Mouse (Mus musculus): ENCODE results near the gene Rufy3. TPM values are rescaled to one million over a fixed set of nuclear protein-coding genes. Genes with fewer than 3 reads are reported as not detected.

The Rufy3 gene
- polyA plus RNA-seq, 1 experiment = 6.4 TPM

GRCm38 (mm10) chr5:88692586-88692985, 127.7 kb downstream of the Rufy3 start:
- Histone ChIP-seq H3K4me1 (ENCODE audit: control insufficient read depth, insufficient read depth, insufficient read length, low read length) (peaks cover 2% of the 10 kb centered on the region; the same call in 1 of the 2 replicates), H3K27me3 (ENCODE audit: control insufficient read depth, insufficient read depth, low read length) (no peaks in the 10 kb centered on the region), H3K36me3 (ENCODE audit: control insufficient read depth, insufficient read depth, low read length) (no peaks in the 10 kb centered on the region), H3K4me3 (ENCODE audit: low read depth, low read length) (no peak overlapping the region), H3K27ac (ENCODE audit: insufficient read depth, low read depth, low read length) (no peak overlapping the region)
- TF ChIP-seq POLR2A (IDR thresholded peaks at IDR 0.05; ENCODE audit: low read depth, low read length) (no peak), CTCF (IDR thresholded peaks at IDR 0.05; ENCODE audit: extremely low read depth, insufficient read length, insufficient replicate concordance, low read depth, low read length) (no peak)
- 93% methylated on average over 4 of the region's 4 CpGs for WGBS

GRCm38 (mm10) chr5:88693057-88693456, 128.2 kb downstream of the Rufy3 start:
- Histone ChIP-seq H3K4me1 (ENCODE audit: control insufficient read depth, insufficient read depth, insufficient read length, low read length) (peaks cover 2% of the 10 kb centered on the region; the same call in 1 of the 2 replicates), H3K27me3 (ENCODE audit: control insufficient read depth, insufficient read depth, low read length) (no peaks in the 10 kb centered on the region), H3K27ac (ENCODE audit: insufficient read depth, low read depth, low read length) (no peak overlapping the region), H3K4me3 (ENCODE audit: low read depth, low read length) (no peak overlapping the region), H3K36me3 (ENCODE audit: control insufficient read depth, insufficient read depth, low read length) (no peaks in the 10 kb centered on the region)
- TF ChIP-seq CTCF (IDR thresholded peaks at IDR 0.05; ENCODE audit: extremely low read depth, insufficient read length, insufficient replicate concordance, low read depth, low read length) (no peak), POLR2A (IDR thresholded peaks at IDR 0.05; ENCODE audit: low read depth, low read length) (no peak)

- no peak overlapping the region for H3K4me3 ChIP-seq (ENCODE audit: low read depth, low read length)
- no peaks in the 10 kb centered on the region for H3K27me3 ChIP-seq (ENCODE audit: control insufficient read depth, insufficient read depth, low read length)
- no peaks in the 10 kb centered on the region for H3K4me1 ChIP-seq (ENCODE audit: control insufficient read depth, insufficient read depth, insufficient read length, low read length)
- TF ChIP-seq CTCF (IDR thresholded peaks at IDR 0.05; ENCODE audit: extremely low read depth, insufficient read length, insufficient replicate concordance, low read depth, low read length) = no peak
- no peak for TF ChIP-seq POLR2A (IDR thresholded peaks at IDR 0.05; ENCODE audit: low read depth, low read length)
- WGBS = 78% methylated on average over 5 of the region's 5 CpGs
- no peaks in the 10 kb centered on the region for H3K36me3 ChIP-seq (ENCODE audit: control insufficient read depth, insufficient read depth, low read length)
- no peak overlapping the region for H3K27ac ChIP-seq (ENCODE audit: insufficient read depth, low read depth, low read length)
Observed at GRCm38 (mm10) chr5:88697291-88697690, 132.5 kb downstream of the Rufy3 start.

- no peak for TF ChIP-seq POLR2A (IDR thresholded peaks at IDR 0.05; ENCODE audit: low read depth, low read length)
- TF ChIP-seq CTCF (IDR thresholded peaks at IDR 0.05; ENCODE audit: extremely low read depth, insufficient read length, insufficient replicate concordance, low read depth, low read length) = no peak
- Histone ChIP-seq H3K4me1 (ENCODE audit: control insufficient read depth, insufficient read depth, insufficient read length, low read length) (no peaks in the 10 kb centered on the region), H3K27me3 (ENCODE audit: control insufficient read depth, insufficient read depth, low read length) (no peaks in the 10 kb centered on the region), H3K4me3 (ENCODE audit: low read depth, low read length) (no peak overlapping the region), H3K36me3 (ENCODE audit: control insufficient read depth, insufficient read depth, low read length) (no peaks in the 10 kb centered on the region), H3K27ac (ENCODE audit: insufficient read depth, low read depth, low read length) (no peak overlapping the region)
- WGBS = 44% methylated on average over 4 of the region's 4 CpGs
Observed at GRCm38 (mm10) chr5:88699251-88699913, 134.5 kb downstream of the Rufy3 start.

Other genes with a start within 250 kb of the Rufy3 start
- not detected in 2 replicates for gene Prol1, start 247.7 kb upstream of the Rufy3 start, polyA plus RNA-seq (2012; rRNA removed)
- not detected in 2 replicates for gene Amtn, start 188.9 kb upstream of the Rufy3 start, polyA plus RNA-seq (2012; rRNA removed)
- not detected in 2 replicates for gene Ambn, start 109.0 kb upstream of the Rufy3 start, polyA plus RNA-seq (2012; rRNA removed)
- gene Enam, start 77.1 kb upstream of the Rufy3 start, polyA plus RNA-seq (2012; rRNA removed) = 0.06 TPM in 1 of 2 replicates, not detected in the other
- gene Jchain, start 37.1 kb upstream of the Rufy3 start, polyA plus RNA-seq (2012; rRNA removed) = 1,015 and 1,726 TPM in 2 replicates
- gene Utp3, start 10.6 kb upstream of the Rufy3 start, polyA plus RNA-seq (2012; rRNA removed) = 4.2 and 6.6 TPM in 2 replicates
- 13.9 and 22.3 TPM in 2 replicates for gene Grsf1, start 111.1 kb downstream of the Rufy3 start, polyA plus RNA-seq (2012; rRNA removed)
- 0.79 and 2.2 TPM in 2 replicates for gene Mob1b, start 155.8 kb downstream of the Rufy3 start, polyA plus RNA-seq (2012; rRNA removed)
- gene Dck, start 200.0 kb downstream of the Rufy3 start, polyA plus RNA-seq (2012; rRNA removed) = 1.1 and 1.3 TPM in 2 replicates